Mouse (Mus musculus) MEL (cell line): ENCODE measurements at regions not wholly inside any gene's neighbourhood (a gene's known extent, or its start where the extent isn't known, plus 50 kb on each side); places are given as distances from the start of the nearest gene placed in this dataset.
A peak's percentile ranks its signal among the peaks of the same experiment; 100 is the strongest.
"Not testable (repeated sequence)": the region's sequence is repeated elsewhere in the genome, so short reads cannot be mapped to it uniquely, and the experiment has no call there.

Experiments
- DNase-seq: peaks from one replicate; pipeline ENCODE4 v3.0.0; 2011; ENCODE audit warnings: low read depth, low spot score
- H3K27ac ChIP-seq: 2 replicates; pipeline ENCODE4 v1.5.1; 2012; ENCODE audit warnings: low read depth, mild to moderate bottlenecking, control low read depth, low read length, moderate library complexity; ENCODE audit not compliant: control insufficient read depth
- H3K27me3 ChIP-seq, 2 experiments: fragments of 150-350 bp in 1 of 2; sonication (generic) in 1 of 2; 2 replicates each; pipeline ENCODE4 v1.6.1; 2012; ENCODE audit warnings: low read length in 2 of 2, mild to moderate bottlenecking in 2 of 2, improper control_type of control experiment in 1 of 2, moderate library complexity in 1 of 2; ENCODE audit not compliant: insufficient read depth in 2 of 2, control insufficient read depth in 1 of 2
- H3K36me3 ChIP-seq, 2 experiments: 2 replicates each; pipeline ENCODE4 v1.6.1; 2012 to 2014; ENCODE audit warnings: low read length in 2 of 2, improper control_type of control experiment in 1 of 2, inconsistent platforms in 1 of 2, mild to moderate bottlenecking in 1 of 2; ENCODE audit not compliant: insufficient read depth in 2 of 2, control insufficient read depth in 1 of 2
- H3K4me1 ChIP-seq, 2 experiments: fragments of 150-350 bp in 1 of 2; sonication (generic) in 1 of 2; 2 replicates each; pipeline ENCODE4 v1.6.1; 2012; ENCODE audit warnings: low read length in 2 of 2, improper control_type of control experiment in 1 of 2, mild to moderate bottlenecking in 1 of 2; ENCODE audit not compliant: insufficient read depth in 2 of 2, control insufficient read depth in 1 of 2
- H3K4me3 ChIP-seq, 2 experiments: fragments of 150-350 bp in 1 of 2; sonication (generic) in 1 of 2; 2 replicates each; pipeline ENCODE4 v1.5.1; 2012; ENCODE audit warnings: low read depth in 2 of 2, low read length in 2 of 2, mild to moderate bottlenecking in 2 of 2, moderate library complexity in 2 of 2, control low read depth in 1 of 2, improper control_type of control experiment in 1 of 2; ENCODE audit not compliant: control insufficient read depth in 1 of 2, insufficient read depth in 1 of 2
- H3K79me2 ChIP-seq: 2 replicates; pipeline ENCODE4 v1.6.1; 2012; ENCODE audit warnings: mild to moderate bottlenecking, low read length, moderate library complexity; ENCODE audit not compliant: control insufficient read depth, poor library complexity, insufficient read depth
- H3K9ac ChIP-seq: 2 replicates; pipeline ENCODE4 v1.6.1; 2012; ENCODE audit warnings: low read depth, mild to moderate bottlenecking, control low read depth, low read length, moderate library complexity; ENCODE audit not compliant: control insufficient read depth, poor library complexity, severe bottlenecking
- H3K9me3 ChIP-seq: fragments of 150-350 bp; sonication (generic); replicated peaks from 2 replicates; pipeline ENCODE4 v1.6.1; 2012; ENCODE audit warnings: mild to moderate bottlenecking, low read length, improper control_type of control experiment, moderate library complexity; ENCODE audit not compliant: insufficient read depth
- EP300 ChIP-seq, 2 experiments: IDR thresholded peaks; 2 replicates each; pipeline ENCODE4 v1.6.1; 2011; ENCODE audit warnings: improper control_type of control experiment in 2 of 2, low read length in 2 of 2, low read depth in 1 of 2, mild to moderate bottlenecking in 1 of 2
- ETS1 ChIP-seq: IDR thresholded peaks from 2 replicates; pipeline ENCODE4 v1.6.1; 2012; ENCODE audit warnings: low read depth, mild to moderate bottlenecking, inconsistent platforms, low read length, improper control_type of control experiment, moderate library complexity
- GATA1 ChIP-seq: IDR thresholded peaks from 2 replicates; pipeline ENCODE4 v1.6.1; 2011; ENCODE audit warnings: low read depth, low read length, improper control_type of control experiment
- JUND ChIP-seq: IDR thresholded peaks from 2 replicates; pipeline ENCODE4 v1.6.1; 2011; ENCODE audit warnings: low read depth, mild to moderate bottlenecking, improper control_type of control experiment, low read length
- KAT2A ChIP-seq: conservative IDR thresholded peaks from 2 replicates; pipeline ENCODE4 v1.6.1; 2012; ENCODE audit warnings: low read depth, low read length, improper control_type of control experiment, inconsistent platforms
- MAX ChIP-seq: IDR thresholded peaks from 2 replicates; pipeline ENCODE4 v1.6.1; 2011; ENCODE audit warnings: low read length, improper control_type of control experiment
- MXI1 ChIP-seq: IDR thresholded peaks from 2 replicates; pipeline ENCODE4 v1.6.1; 2011; ENCODE audit warnings: mild to moderate bottlenecking, low read depth, low read length, improper control_type of control experiment
- POLR2AphosphoS5 ChIP-seq: IDR thresholded peaks from 2 replicates; pipeline ENCODE4 v1.6.1; 2012; ENCODE audit warnings: low read depth, borderline replicate concordance, mild to moderate bottlenecking, inconsistent platforms, low read length, moderate library complexity, mixed read lengths
- RCOR1 ChIP-seq: IDR thresholded peaks from 2 replicates; pipeline ENCODE4 v1.6.1; 2012; ENCODE audit warnings: low read depth, mild to moderate bottlenecking, inconsistent platforms, low read length, improper control_type of control experiment
- SIN3A ChIP-seq: IDR thresholded peaks from 2 replicates; pipeline ENCODE4 v1.6.1; 2012; ENCODE audit warnings: low read length, improper control_type of control experiment, inconsistent platforms
- SMC3 ChIP-seq: IDR thresholded peaks from 2 replicates; pipeline ENCODE4 v1.6.1; 2011; ENCODE audit warnings: low read depth, low read length, improper control_type of control experiment
- TAL1 ChIP-seq: IDR thresholded peaks from 2 replicates; pipeline ENCODE4 v1.6.1; 2012; ENCODE audit warnings: mild to moderate bottlenecking, inconsistent platforms, low read length, moderate library complexity, mixed read lengths
- TCF12 ChIP-seq: IDR thresholded peaks from 2 replicates; pipeline ENCODE4 v1.6.1; 2014; ENCODE audit warnings: low read depth, mild to moderate bottlenecking, inconsistent platforms, low read length, improper control_type of control experiment, moderate library complexity
- ZC3H11A ChIP-seq: IDR thresholded peaks from 2 replicates; pipeline ENCODE4 v1.6.1; 2012; ENCODE audit warnings: low read depth, mild to moderate bottlenecking, inconsistent platforms, low read length, improper control_type of control experiment
- ZKSCAN1 ChIP-seq: IDR thresholded peaks from 2 replicates; pipeline ENCODE4 v1.6.1; 2012; ENCODE audit warnings: low read depth, mild to moderate bottlenecking, inconsistent platforms, low read length, improper control_type of control experiment, moderate library complexity

DNA sequence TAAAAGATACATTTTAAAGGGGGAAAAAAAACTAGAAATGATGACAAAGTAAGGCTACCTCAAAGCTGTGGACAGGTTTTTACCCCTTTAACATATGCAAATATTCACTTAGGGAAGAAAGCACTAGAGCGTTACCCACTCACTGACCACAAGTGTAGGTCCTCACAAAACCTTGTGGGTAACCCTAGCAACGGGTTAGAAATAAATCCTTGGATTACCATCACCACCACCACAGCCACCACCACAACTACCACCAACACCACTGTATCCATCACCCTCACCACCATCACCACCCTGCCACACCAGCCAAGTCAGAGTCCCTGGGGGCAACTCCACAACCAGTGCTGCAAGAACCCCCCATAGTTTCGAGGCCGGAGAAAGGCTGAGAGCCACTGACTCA lies 91.4 kb upstream of the Nabp1 start:
- no peaks in the 10 kb centered on the region for H3K27me3 ChIP-seq

DNA sequence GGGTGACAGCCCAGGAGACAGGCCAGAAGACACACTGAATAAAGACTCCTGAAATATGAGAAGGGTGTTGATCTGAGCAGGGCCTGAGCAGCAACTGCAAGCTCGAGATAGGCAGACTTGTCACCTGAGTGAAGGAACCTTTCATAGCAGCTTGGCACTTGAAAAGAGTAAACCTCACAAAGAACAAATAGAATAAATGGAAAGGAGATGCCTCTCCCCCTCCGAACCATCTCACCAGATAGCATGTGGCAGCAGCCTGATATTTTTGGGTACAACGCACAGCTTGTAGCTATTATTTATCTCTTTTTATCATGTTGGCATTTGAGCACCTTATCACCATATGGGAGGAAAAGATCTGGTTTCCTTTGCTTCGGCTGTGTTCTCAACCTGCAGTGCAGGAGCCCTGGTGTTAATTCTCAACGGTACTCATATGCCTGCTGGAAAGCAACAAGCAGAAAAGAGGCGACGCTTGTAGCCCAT lies 88.0 kb upstream of the Nabp1 start:
- peak; percentile 62 for DNase-seq
- peak; percentile 59 for TF ChIP-seq TCF12
- TF ChIP-seq MAX: 0 out of 2 replicates have a peak, but pooled peaks have one; percentile 16
- peak; percentile 44 for TF ChIP-seq ETS1
- TF ChIP-seq GATA1: peak; percentile 48
- TF ChIP-seq MXI1: no peak
- peak; percentile 30 to 68; a peak in 3 of 4 replicates for TF ChIP-seq EP300 (IDR thresholded peaks at IDR 0.05; ENCODE audit: low read depth in 1 of 2, low read length in 2 of 2)
- TF ChIP-seq JUND: no peak
- 0 out of 2 replicates have a peak, but pooled peaks have one; percentile 29 for TF ChIP-seq RCOR1
- TF ChIP-seq POLR2AphosphoS5: no peak
- 0 out of 2 replicates have a peak, but pooled peaks have one; percentile 4 for TF ChIP-seq TAL1

More for the DNA sequence above, 91.4 kb upstream of the Nabp1 start:
- H3K9ac ChIP-seq: no peak overlapping the region
- no peaks in the 10 kb centered on the region for H3K9me3 ChIP-seq
- no peak for DNase-seq
- no peak overlapping the region for H3K27ac ChIP-seq
- no peaks in the 10 kb centered on the region for H3K79me2 ChIP-seq
- 0 out of 4 replicates have a peak, but pooled peaks cover 0 to 2% of the 10 kb centered on the region in 2 experiments for H3K4me1 ChIP-seq
- H3K4me3 ChIP-seq: no peak overlapping the region
- no peaks in the 10 kb centered on the region for H3K36me3 ChIP-seq
- no peak for TF ChIP-seq SIN3A
- no peak for TF ChIP-seq JUND
- no peak for TF ChIP-seq ZKSCAN1
- TF ChIP-seq SMC3: no peak
- no peak for TF ChIP-seq KAT2A
- TF ChIP-seq ZC3H11A: no peak
- TF ChIP-seq, all 39 proteins: peak for 0

DNA sequence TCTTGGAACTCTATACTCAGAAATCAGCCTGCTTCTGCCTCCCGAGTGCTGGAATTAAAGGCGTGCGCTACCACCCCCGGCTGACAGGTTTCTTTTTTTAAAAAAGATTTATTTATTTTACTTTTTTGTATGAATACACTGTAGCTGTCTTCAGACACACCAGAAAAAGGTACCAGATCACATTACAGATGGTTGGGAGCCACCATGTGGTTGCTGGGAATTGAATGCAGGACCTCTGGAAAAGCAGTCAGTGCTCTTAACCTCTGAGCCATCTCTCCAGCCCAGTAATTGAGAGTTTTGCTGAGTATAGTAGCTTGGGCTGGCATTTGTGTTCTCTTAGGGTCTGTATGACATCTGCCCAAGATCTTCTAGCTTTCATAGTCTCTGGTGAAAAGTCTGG lies 78.4 kb upstream of the Nabp1 start:
- H3K27ac ChIP-seq, DNase-seq, H3K9me3 ChIP-seq, H3K4me3 ChIP-seq, H3K79me2 ChIP-seq, H3K9ac ChIP-seq, H3K4me1 ChIP-seq, H3K27me3 ChIP-seq, H3K36me3 ChIP-seq: not testable (repeated sequence)

More for the DNA sequence above, 88.0 kb upstream of the Nabp1 start:
- Histone ChIP-seq H3K9me3 (no peaks in the 10 kb centered on the region), H3K27me3 (no peaks in the 10 kb centered on the region), H3K36me3 (no peaks in the 10 kb centered on the region), H3K4me1 (0 out of 4 replicates have a peak, but pooled peaks cover 0 to 2% of the 10 kb centered on the region in 2 experiments), H3K79me2 (no peaks in the 10 kb centered on the region), H3K27ac (no peak overlapping the region), H3K9ac (no peak overlapping the region), H3K4me3 (no peak overlapping the region)
